Mouse (Mus musculus) forebrain, embryonic 10.5 days (tissue): ENCODE results near the gene Chst15. TPM values are rescaled to one million over a fixed set of nuclear protein-coding genes. Genes with fewer than 3 reads are reported as not detected.

ENCODE experiments used
- DNase-seq: peaks from one replicate; pipeline ENCODE4 v3.0.0-alpha.2; 2017; ENCODE audit warnings: low spot score; ENCODE audit errors: extremely low spot score
- H3K27ac ChIP-seq: fragments of 300-500 bp; sonication (generic); 2 replicates; pipeline ENCODE4 v1.5.1; 2016; ENCODE audit warnings: mild to moderate bottlenecking
- H3K27me3 ChIP-seq: fragments of 300-500 bp; sonication (generic); 2 replicates; pipeline ENCODE4 v1.6.1; 2016; ENCODE audit warnings: mild to moderate bottlenecking; ENCODE audit not compliant: poor library complexity, severe bottlenecking
- H3K36me3 ChIP-seq: fragments of 300-500 bp; sonication (generic); replicated peaks from 2 replicates; pipeline ENCODE4 v1.6.1; 2016; ENCODE audit warnings: mild to moderate bottlenecking, moderate library complexity
- H3K4me1 ChIP-seq: fragments of 300-500 bp; sonication (generic); 2 replicates; pipeline ENCODE4 v1.6.1; 2016
- H3K4me3 ChIP-seq: fragments of 300-500 bp; sonication (generic); 2 replicates; pipeline ENCODE4 v1.5.1; 2016; ENCODE audit warnings: mild to moderate bottlenecking, moderate library complexity
- H3K9me3 ChIP-seq: fragments of 300-500 bp; sonication (generic); 2 replicates; pipeline ENCODE4 v1.6.1; 2016; ENCODE audit warnings: mild to moderate bottlenecking, moderate library complexity
- WGBS: fragments of 180-500 bp; shearing (Covaris S2); methylation state at CpG from one replicate; pipeline ENCODE4 v1.1.7; 2016; 5-methylcytosine and 5-hydroxymethylcytosine counted together
- polyA plus RNA-seq: library from polyadenylated mRNA; unstranded; fragments of >200 nt; fragmentation: Nextera tagmentation; extraction: Ambion mirVana; gene quantifications from 2 replicates; pipeline ENCODE4 v1.2.1, GENCODE M21; 2016

The Chst15 gene
- polyA plus RNA-seq, 1 experiment from 2014 or later: 9.2 TPM

GRCm38 (mm10) chr7:132187456-132187855, 129.6 kb downstream of the Chst15 start:
- DNase-seq: no peak
- no peak overlapping the region for H3K27ac ChIP-seq
- H3K4me3 ChIP-seq: no peak overlapping the region
- peaks cover 9% of the 10 kb centered on the region; the same call in 1 of the 2 replicates for H3K27me3 ChIP-seq
- H3K36me3 ChIP-seq: no peaks in the 10 kb centered on the region
- H3K4me1 ChIP-seq: peaks cover 36% of the 10 kb centered on the region
- WGBS: 69% methylated on average over 3 of the region's 3 CpGs
- H3K9me3 ChIP-seq: no peaks in the 10 kb centered on the region

Other genes starting within 250 kb of the Chst15 start
- gene Cpxm2, start 162.5 kb downstream of the Chst15 start, polyA plus RNA-seq: 0.32 and 0.36 TPM in 2 replicates